18 mouse cellular contexts compared by ENCODE assay signal in genomic region chr17:56819032-56819545, GRCm38 (mm10). TPM values are rescaled to one million over a fixed set of nuclear protein-coding genes. Genes with fewer than 3 reads are reported as not detected.
DNase-seq lines count a peak whose midpoint lies in the region; ATAC-seq and TF ChIP-seq lines count a peak whose summit lies in the region.
"Had no signal": no experiment of that assay in that cellular context is flagged by ENCODE, and none has a peak within 500 bp of the region (broad histone marks: within the 10 kb centered on the region; RNA-seq: fewer than 3 reads in every experiment).

No protein-coding gene starts in this region.

- no peak overlapping the region for H3K4me3 ChIP-seq in heart, adult 2 months
- H3K4me3 ChIP-seq in liver, embryonic 13.5 days (replicated peaks), result no peak overlapping the region
- no peak overlapping the region for H3K4me3 ChIP-seq in liver, postnatal 0 days (ENCODE audit: low read depth, low read length)
- H3K4me3 ChIP-seq in E14TG2a.4 (replicated peaks; ENCODE audit: low read length), result peak overlapping the region; percentile 39; the same call in 1 of the 2 replicates
- H3K4me3 ChIP-seq in liver, embryonic 16.5 days (ENCODE audit: low read depth, low read length), result no peak overlapping the region

- no peak overlapping the region for H3K9ac ChIP-seq in heart, adult 2 months (ENCODE audit: low read depth, low read length)
- H3K9ac ChIP-seq in liver, embryonic 13.5 days, result no peak overlapping the region
- no peak overlapping the region for H3K9ac ChIP-seq in liver, postnatal 0 days (replicated peaks)
- H3K9ac ChIP-seq in liver, embryonic 16.5 days (ENCODE audit: low read depth, low read length), result no peak overlapping the region

- H3K4me2 ChIP-seq in liver, embryonic 13.5 days, result no peak overlapping the region
- H3K4me2 ChIP-seq in liver, postnatal 0 days (ENCODE audit: low read depth, low read length), result no peak overlapping the region
- no peak overlapping the region for H3K4me2 ChIP-seq in liver, embryonic 16.5 days (ENCODE audit: low read depth, low read length)

- H3K36me3 ChIP-seq in heart, adult 2 months (ENCODE audit: control insufficient read depth, insufficient read depth, low read length), result no peaks in the 10 kb centered on the region
- H3K36me3 ChIP-seq in liver, embryonic 13.5 days, result peaks cover 15% of the 10 kb centered on the region
- H3K36me3 ChIP-seq in liver, postnatal 0 days (replicated peaks; ENCODE audit: insufficient read depth, low read length), result no peaks in the 10 kb centered on the region
- H3K36me3 ChIP-seq in E14TG2a.4 (ENCODE audit: insufficient read depth, low read length), result peaks cover 60% of the 10 kb centered on the region
- no peaks in the 10 kb centered on the region for H3K36me3 ChIP-seq in liver, embryonic 16.5 days (ENCODE audit: control insufficient read depth, insufficient read depth)

- no peak for ATAC-seq in liver, embryonic 13.5 days (ENCODE audit: low read depth)
- ATAC-seq in liver, postnatal 0 days, result no peak
- no peak for ATAC-seq in liver, embryonic 16.5 days (ENCODE audit: low read depth)

- H3K79me2 ChIP-seq in heart, adult 2 months (replicated peaks; ENCODE audit: control insufficient read depth, insufficient read depth, low read length), result no peaks in the 10 kb centered on the region

- H3K9me3 ChIP-seq in liver, embryonic 13.5 days (replicated peaks), result no peaks in the 10 kb centered on the region
- no peaks in the 10 kb centered on the region for H3K9me3 ChIP-seq in liver, postnatal 0 days (ENCODE audit: low read length)
- H3K9me3 ChIP-seq in E14TG2a.4 (ENCODE audit: low read length), result no peaks in the 10 kb centered on the region
- no peaks in the 10 kb centered on the region for H3K9me3 ChIP-seq in liver, embryonic 16.5 days (replicated peaks; ENCODE audit: control insufficient read depth, low read length)

- no peak for TF ChIP-seq CTCF in heart, adult 2 months (IDR thresholded peaks at IDR 0.05)
- TF ChIP-seq CTCF in liver, postnatal 0 days (IDR thresholded peaks at IDR 0.05; ENCODE audit: low read depth), result no peak
- TF ChIP-seq CTCF in E14TG2a.4 (conservative IDR thresholded peaks at IDR 0.05; ENCODE audit: low read length), result no peak

- peaks cover 8% of the 10 kb centered on the region for H3K4me1 ChIP-seq in heart, adult 2 months (ENCODE audit: control insufficient read depth, insufficient read depth, low read length)
- peaks cover 65% of the 10 kb centered on the region for H3K4me1 ChIP-seq in liver, embryonic 13.5 days (replicated peaks)
- H3K4me1 ChIP-seq in liver, postnatal 0 days (ENCODE audit: insufficient read depth), result peaks cover 3% of the 10 kb centered on the region; the same call in 1 of the 2 replicates
- H3K4me1 ChIP-seq in E14TG2a.4 (replicated peaks; ENCODE audit: low read depth, low read length), result peaks cover 80% of the 10 kb centered on the region
- H3K4me1 ChIP-seq in liver, embryonic 16.5 days (ENCODE audit: control insufficient read depth, low read depth, low read length), result peaks cover 22% of the 10 kb centered on the region

- intact Hi-C loops in heart, adult 2 months (cut with DNase I), result no loop called here

- DNase-seq in heart, adult 2 months, result peak in 1 of 2 experiments; percentile 41
- no peak for DNase-seq in heart, adult 9 months (ENCODE audit: low spot score in 2 of 2)
- DNase-seq in liver, embryonic 13.5 days, result no peak
- DNase-seq in liver, postnatal 0 days, result no peak
- no peak for DNase-seq in spleen, postnatal 36 days (ENCODE audit: low spot score in 2 of 2)
- DNase-seq in yolk sac, embryonic 10.5 days (ENCODE audit: low spot score), result no peak
- DNase-seq: adrenal gland, postnatal 25 days; cerebellum, adult 11 months; gastrocnemius, postnatal 14 days; left cerebral cortex, postnatal 4 days; right cerebral cortex, postnatal 25 days had no signal

- TF ChIP-seq POLR2A in heart, adult 2 months (IDR thresholded peaks at IDR 0.05; ENCODE audit: insufficient read depth, low read depth, low read length), result no peak

- WGBS in heart, adult 2 months, result 61% methylated on average over 6 of the region's 6 CpGs
- WGBS in liver, embryonic 13.5 days (ENCODE audit: insufficient replicate concordance), result 67% methylated on average over 6 of the region's 6 CpGs
- WGBS in liver, postnatal 0 days (ENCODE audit: insufficient replicate concordance), result 49% methylated on average over 6 of the region's 6 CpGs
- 70% methylated on average over 6 of the region's 6 CpGs for WGBS in liver, embryonic 16.5 days (ENCODE audit: insufficient replicate concordance)

- TF ChIP-seq EP300 in heart, adult 2 months (IDR thresholded peaks at IDR 0.05; ENCODE audit: insufficient read depth, low read depth, low read length), result no peak
- no peak for TF ChIP-seq EP300 in liver, postnatal 0 days (IDR thresholded peaks at IDR 0.05; ENCODE audit: low read depth)

- no peaks in the 10 kb centered on the region for H3K27me3 ChIP-seq in heart, adult 2 months (ENCODE audit: control insufficient read depth, insufficient read depth, low read length)
- H3K27me3 ChIP-seq in liver, embryonic 13.5 days, result no peaks in the 10 kb centered on the region
- H3K27me3 ChIP-seq in liver, postnatal 0 days (ENCODE audit: insufficient read depth, low read length), result no peaks in the 10 kb centered on the region
- H3K27me3 ChIP-seq in E14TG2a.4 (ENCODE audit: insufficient read depth, low read length), result no peaks in the 10 kb centered on the region
- H3K27me3 ChIP-seq in liver, embryonic 16.5 days (ENCODE audit: control insufficient read depth, insufficient read depth, low read depth, low read length), result no peaks in the 10 kb centered on the region

- H3K27ac ChIP-seq in heart, adult 2 months, result peak overlapping the region; percentile 11; the same call in 1 of the 2 replicates
- peak overlapping the region; percentile 45; the same call in 1 of the 2 replicates for H3K27ac ChIP-seq in liver, embryonic 13.5 days
- H3K27ac ChIP-seq in liver, postnatal 0 days (ENCODE audit: low read depth), result no peak overlapping the region
- peak overlapping the region; percentile 16; the same call in 1 of the 2 replicates for H3K27ac ChIP-seq in liver, embryonic 16.5 days (ENCODE audit: low read length)

RNA-seq across cellular contexts. Expression of gene Rfx2, which starts 11.7 kb away (rescaled TPM):
- 1 to 10 TPM; 2.8 to 3.0 TPM for total RNA-seq in heart, adult 2 months (2021)
- polyA plus RNA-seq in heart, adult 2 months (2012; rRNA removed), result 5.1 and 6.0 TPM in 2 replicates
- polyA plus RNA-seq in liver, embryonic 13.5 days (2015; fragmentation: Nextera tagmentation; extraction: Ambion mirVana), result 10.1 and 10.7 TPM in 2 replicates
- 3.1 and 3.6 TPM in 2 replicates for polyA plus RNA-seq in liver, postnatal 0 days (2015; fragmentation: Nextera tagmentation; extraction: Ambion mirVana)
- polyA plus RNA-seq in liver, embryonic 16.5 days (2015; fragmentation: Nextera tagmentation; extraction: Ambion mirVana), result 12.4 and 12.6 TPM in 2 replicates

RNA-seq across cellular contexts. Expression of gene Prr22, which starts 49.0 kb away (rescaled TPM):
- total RNA-seq in heart, adult 2 months (2021), result under 1 TPM; 0.11 to 0.29 TPM
- polyA plus RNA-seq in heart, adult 2 months (2012; rRNA removed), result 1.2 and 2.0 TPM in 2 replicates
- 0.45 and 0.61 TPM in 2 replicates for polyA plus RNA-seq in liver, embryonic 13.5 days (2015; fragmentation: Nextera tagmentation; extraction: Ambion mirVana)
- polyA plus RNA-seq in liver, postnatal 0 days (2015; fragmentation: Nextera tagmentation; extraction: Ambion mirVana), result 0.20 and 0.23 TPM in 2 replicates
- 0.42 and 0.44 TPM in 2 replicates for polyA plus RNA-seq in liver, embryonic 16.5 days (2015; fragmentation: Nextera tagmentation; extraction: Ambion mirVana)

RNA-seq across cellular contexts. Expression of gene Dus3l, which starts 54.5 kb away (rescaled TPM):
- 10 to 100 TPM; 17.7 to 19.4 TPM for total RNA-seq in heart, adult 2 months (2021)
- polyA plus RNA-seq in heart, adult 2 months (2012; rRNA removed), result 36.2 and 38.7 TPM in 2 replicates
- polyA plus RNA-seq in liver, embryonic 13.5 days (2015; fragmentation: Nextera tagmentation; extraction: Ambion mirVana), result 17.2 and 17.5 TPM in 2 replicates
- polyA plus RNA-seq in liver, postnatal 0 days (2015; fragmentation: Nextera tagmentation; extraction: Ambion mirVana), result 9.1 TPM in 2 replicates
- 11.4 and 12.2 TPM in 2 replicates for polyA plus RNA-seq in liver, embryonic 16.5 days (2015; fragmentation: Nextera tagmentation; extraction: Ambion mirVana)

RNA-seq across cellular contexts. Expression of gene Acsbg2, which starts 55.2 kb away (rescaled TPM):
- total RNA-seq in heart, adult 2 months (2021), result not detected
- 0.04 and 0.09 TPM in 2 replicates for polyA plus RNA-seq in heart, adult 2 months (2012; rRNA removed)
- not detected in 2 replicates for polyA plus RNA-seq in liver, embryonic 13.5 days (2015; fragmentation: Nextera tagmentation; extraction: Ambion mirVana)
- polyA plus RNA-seq in liver, postnatal 0 days (2015; fragmentation: Nextera tagmentation; extraction: Ambion mirVana), result not detected in 2 replicates
- polyA plus RNA-seq in liver, embryonic 16.5 days (2015; fragmentation: Nextera tagmentation; extraction: Ambion mirVana), result not detected in 2 replicates
- total RNA-seq: gastrocnemius, postnatal 14 days; left cerebral cortex, postnatal 4 days; neutrophil, adult 5-6 weeks had no signal
- polyA plus RNA-seq: C2C12; forebrain, embryonic 11.5 days; intestine, embryonic 14.5 days; large intestine, adult 2 months had no signal

RNA-seq across cellular contexts. Expression of gene 1700061G19Rik, which starts 56.2 kb away (rescaled TPM):
- not detected for total RNA-seq in heart, adult 2 months (2021)
- polyA plus RNA-seq in heart, adult 2 months (2012; rRNA removed), result 0.04 TPM in 1 of 2 replicates, not detected in the other
- 0.03 and 0.08 TPM in 2 replicates for polyA plus RNA-seq in liver, embryonic 13.5 days (2015; fragmentation: Nextera tagmentation; extraction: Ambion mirVana)
- polyA plus RNA-seq in liver, postnatal 0 days (2015; fragmentation: Nextera tagmentation; extraction: Ambion mirVana), result 0.04 TPM in 1 of 2 replicates, not detected in the other
- polyA plus RNA-seq in liver, embryonic 16.5 days (2015; fragmentation: Nextera tagmentation; extraction: Ambion mirVana), result 0.02 and 0.05 TPM in 2 replicates
- total RNA-seq: gastrocnemius, postnatal 14 days; neutrophil, adult 5-6 weeks had no signal
